Mouse (Mus musculus) forebrain, embryonic 16.5 days (tissue): ENCODE data around the gene Mybphl. TPM values are rescaled to one million over a fixed set of nuclear protein-coding genes. Genes with fewer than 3 reads are reported as not detected.

Source experiments
- polyA plus RNA-seq: library from polyadenylated mRNA; unstranded; fragments of >200 nt; fragmentation: Nextera tagmentation; extraction: Ambion mirVana; gene quantifications from 2 replicates; pipeline ENCODE4 v1.2.1, GENCODE M21; 2015

Gene Mybphl
- polyA plus RNA-seq, 1 experiment from 2014 or later: 0.16 TPM

Other genes with a start within 250 kb of the Mybphl start
- 155 and 191 TPM in 2 replicates for gene Gnai3, start 218.8 kb upstream of the Mybphl start, polyA plus RNA-seq
- 2.4 and 4.3 TPM in 2 replicates for gene Gpr61, start 210.0 kb upstream of the Mybphl start, polyA plus RNA-seq
- 10.1 and 12.0 TPM in 2 replicates for gene Amigo1, start 178.6 kb upstream of the Mybphl start, polyA plus RNA-seq
- gene Cyb561d1, start 163.7 kb upstream of the Mybphl start, polyA plus RNA-seq: 4.1 and 5.7 TPM in 2 replicates
- gene Atxn7l2, start 154.0 kb upstream of the Mybphl start, polyA plus RNA-seq: 30.7 and 33.8 TPM in 2 replicates
- 1.7 and 2.3 TPM in 2 replicates for gene Sypl2, start 138.3 kb upstream of the Mybphl start, polyA plus RNA-seq
- 265 and 266 TPM in 2 replicates for gene Psma5, start 108.0 kb upstream of the Mybphl start, polyA plus RNA-seq
- 19.5 and 22.6 TPM in 2 replicates for gene Sort1, start 80.8 kb upstream of the Mybphl start, polyA plus RNA-seq
- gene Psrc1, start 18.9 kb downstream of the Mybphl start, polyA plus RNA-seq: 29.0 and 29.2 TPM in 2 replicates
- 46.7 and 47.3 TPM in 2 replicates for gene Celsr2, start 50.6 kb downstream of the Mybphl start, polyA plus RNA-seq
- gene Sars, start 80.3 kb downstream of the Mybphl start, polyA plus RNA-seq: 230 and 238 TPM in 2 replicates
- gene 1700013F07Rik, start 169.2 kb downstream of the Mybphl start, polyA plus RNA-seq: 1.0 and 2.0 TPM in 2 replicates
- gene 5330417C22Rik, start 171.6 kb downstream of the Mybphl start, polyA plus RNA-seq: 12.1 and 13.3 TPM in 2 replicates
- 68.3 and 75.2 TPM in 2 replicates for gene Tmem167b, start 197.6 kb downstream of the Mybphl start, polyA plus RNA-seq
- gene Taf13, start 206.8 kb downstream of the Mybphl start, polyA plus RNA-seq: 54.0 and 56.3 TPM in 2 replicates
- gene Wdr47, start 226.4 kb downstream of the Mybphl start, polyA plus RNA-seq: 135 and 148 TPM in 2 replicates